Mouse (Mus musculus) T-helper 1 cell (primary cell): Measurements from ENCODE around the gene Ptp4a2.
"Not testable (repeated sequence)": the region's sequence is repeated elsewhere in the genome, so short reads cannot be mapped to it uniquely, and the experiment has no call there.

Experiments used
- in situ Hi-C: fragments of 300-600 bp; cut with MboI, MseI; formaldehyde crosslinking; loops from one replicate; pipeline ENCODE4 v1.15.1; 2025; ENCODE audit warnings: high pct_unique_total_duplicates

Ptp4a2 gene

GRCm38 (mm10) chr4:129879206-129879780 lies 68.3 kb downstream of the Ptp4a2 start:
- in situ Hi-C loops = no loop called here

- in situ Hi-C loops = no loop called here
Measured at GRCm38 (mm10) chr4:129880615-129881014, 69.6 kb downstream of the Ptp4a2 start.

- in situ Hi-C loops = no loop called here
Measured at GRCm38 (mm10) chr4:129881661-129882060, 70.6 kb downstream of the Ptp4a2 start.

DNA sequence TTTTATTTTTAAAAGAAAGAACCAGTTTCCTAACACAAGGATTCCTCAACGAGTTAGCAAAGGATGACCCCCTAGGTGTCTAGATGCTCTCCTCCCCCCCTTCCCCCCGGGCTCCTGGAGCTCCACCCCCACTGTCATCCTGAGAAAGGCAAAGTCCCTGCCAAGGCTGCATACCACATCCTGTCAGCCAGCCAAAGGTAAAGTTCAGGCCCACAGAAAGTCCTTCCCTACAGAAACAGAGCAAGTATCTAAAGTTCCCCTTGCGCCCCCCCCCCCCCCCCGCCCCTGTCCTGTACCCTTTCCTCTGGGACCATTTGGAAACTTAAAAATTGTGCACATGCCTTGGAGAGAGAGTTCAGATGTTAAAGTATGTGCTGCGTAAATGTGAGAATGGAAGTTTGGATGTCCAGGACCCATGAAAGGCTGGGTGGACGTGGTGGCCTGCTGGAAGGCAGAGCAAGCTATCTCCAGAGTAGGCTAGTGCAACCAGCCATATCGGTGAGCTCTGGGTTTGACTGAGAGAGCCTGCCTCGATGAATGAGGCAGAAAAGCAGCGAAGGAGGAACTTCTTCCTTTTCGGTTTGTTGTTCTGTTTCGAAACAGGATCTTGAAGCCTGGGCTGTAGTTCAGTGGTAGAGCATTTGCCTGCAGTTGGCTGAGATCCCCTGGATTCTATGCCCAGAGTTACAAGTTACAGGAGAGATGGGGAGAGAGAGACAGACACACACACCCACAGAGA lies 71.7 kb downstream of the Ptp4a2 start:
- in situ Hi-C loops = no loop called here

- in situ Hi-C loops = no loop called here
Measured at GRCm38 (mm10) chr4:129884041-129884930, 73.3 kb downstream of the Ptp4a2 start.

DNA sequence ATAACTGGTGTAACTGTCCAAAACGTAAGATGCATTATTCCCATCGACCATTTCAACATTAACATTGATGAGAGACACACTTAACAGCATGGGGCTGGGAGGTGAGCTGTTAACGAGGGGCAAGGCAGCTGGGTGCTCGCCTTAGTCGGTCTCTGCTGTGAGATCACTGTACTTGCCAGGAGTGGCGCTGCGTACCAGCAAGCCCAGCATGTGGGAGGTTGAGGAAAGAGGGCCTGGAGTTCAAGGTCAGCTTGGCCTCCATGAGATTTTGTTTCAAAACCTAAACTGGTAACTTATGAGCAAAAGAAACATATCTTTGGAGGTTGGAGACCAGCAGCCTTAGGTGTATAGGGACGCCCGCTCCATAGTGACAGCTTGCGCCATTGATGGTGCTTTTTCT lies 78.6 kb downstream of the Ptp4a2 start:
- in situ Hi-C loops = no loop called here

DNA sequence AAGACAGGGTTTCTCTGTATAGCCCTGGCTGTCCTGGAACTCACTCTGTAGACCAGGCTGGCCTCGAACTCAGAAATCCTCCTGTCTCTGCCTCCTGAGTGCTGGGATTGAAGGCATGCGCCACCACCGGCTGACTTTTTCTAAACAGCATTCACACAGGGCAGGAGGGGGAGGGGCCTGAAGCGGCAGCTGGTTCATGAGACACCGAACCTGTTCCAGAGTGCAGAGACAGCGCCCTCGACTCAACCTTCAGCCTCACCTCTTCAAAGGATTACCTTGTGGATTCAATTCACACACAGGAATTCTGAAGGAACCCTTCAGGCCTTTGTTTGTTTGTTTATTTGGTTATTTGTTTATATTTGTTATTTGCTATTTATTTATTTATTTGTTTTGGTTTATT lies 79.1 kb downstream of the Ptp4a2 start:
- in situ Hi-C loops = no loop called here

GRCm38 (mm10) chr4:129894861-129895260 lies 83.8 kb downstream of the Ptp4a2 start:
- in situ Hi-C loops = no loop called here

GRCm38 (mm10) chr4:129898815-129899214 lies 87.8 kb downstream of the Ptp4a2 start:
- in situ Hi-C loops = not testable (repeated sequence)
